Mouse (Mus musculus) thymus, postnatal 14 days (tissue): ENCODE results near the gene Nrxn1.

Experiments
- DNase-seq: peaks from one replicate; pipeline ENCODE4 v3.0.0; 2021

Nrxn1 gene

DNA sequence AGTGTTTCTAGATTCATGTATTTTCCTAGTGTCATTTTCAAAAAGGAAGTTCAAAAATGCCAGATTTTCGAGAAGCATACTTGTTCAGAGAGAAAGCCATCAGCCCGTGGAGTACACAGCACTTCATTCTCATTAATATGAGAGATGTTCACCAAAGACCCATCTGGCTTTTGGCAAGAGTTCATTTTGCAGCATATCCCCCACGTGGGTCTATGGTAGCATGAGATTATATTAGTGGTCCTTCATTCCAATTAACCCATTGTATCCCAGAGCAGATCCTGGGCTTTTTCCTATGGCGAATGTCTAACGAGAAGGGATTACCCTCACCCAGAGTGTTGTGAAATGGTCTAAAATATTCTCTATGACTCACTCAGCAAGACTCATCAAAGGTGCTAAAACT is 1032.0 kb downstream of the Nrxn1 start:
- DNase-seq = no peak

GRCm38 (mm10) chr17:90060168-90060567 is 1032.7 kb downstream of the Nrxn1 start:
- DNase-seq = no peak

GRCm38 (mm10) chr17:90059320-90060111 is 1033.4 kb downstream of the Nrxn1 start:
- no peak for DNase-seq

DNA sequence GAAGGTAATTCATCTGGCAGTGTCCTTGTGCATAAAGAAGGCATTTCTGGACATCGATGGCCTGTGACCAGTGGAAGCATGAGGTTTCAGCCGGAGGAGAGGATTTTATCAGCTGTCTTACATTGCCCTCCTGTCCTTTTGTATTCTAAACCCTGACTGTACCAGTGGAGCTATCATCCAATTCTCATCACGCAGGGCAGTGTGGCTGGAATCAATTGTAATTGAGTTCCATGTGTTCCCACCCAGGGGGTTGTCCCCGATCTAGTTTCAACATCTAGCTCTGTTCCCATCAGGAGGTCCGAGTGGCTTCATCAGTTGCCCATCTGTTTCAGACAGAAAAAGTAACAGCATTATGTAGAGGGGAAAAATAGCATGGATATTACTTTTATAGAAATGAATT is 1038.6 kb downstream of the Nrxn1 start:
- no peak for DNase-seq

GRCm38 (mm10) chr17:90039316-90039715 is 1053.6 kb downstream of the Nrxn1 start:
- no peak for DNase-seq

DNA sequence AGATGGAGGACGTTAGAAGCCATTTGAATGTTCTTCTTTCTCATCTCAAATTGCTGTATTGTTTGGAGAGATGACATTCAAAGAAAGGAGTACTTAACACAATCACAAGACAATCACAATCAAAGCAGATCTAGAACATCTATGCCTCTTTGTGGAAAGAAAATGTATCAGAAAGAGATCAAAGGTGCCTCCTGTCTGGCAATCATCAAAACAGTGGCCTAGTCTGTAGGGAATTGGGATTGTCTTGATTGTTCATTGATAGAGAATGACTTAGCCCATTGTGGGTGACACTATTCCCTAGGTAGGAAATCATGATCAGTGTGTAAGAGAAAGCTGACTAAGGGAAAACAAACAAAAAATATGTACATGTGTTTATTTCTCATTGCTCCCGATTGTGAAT is 1060.5 kb downstream of the Nrxn1 start:
- DNase-seq = no peak

DNA sequence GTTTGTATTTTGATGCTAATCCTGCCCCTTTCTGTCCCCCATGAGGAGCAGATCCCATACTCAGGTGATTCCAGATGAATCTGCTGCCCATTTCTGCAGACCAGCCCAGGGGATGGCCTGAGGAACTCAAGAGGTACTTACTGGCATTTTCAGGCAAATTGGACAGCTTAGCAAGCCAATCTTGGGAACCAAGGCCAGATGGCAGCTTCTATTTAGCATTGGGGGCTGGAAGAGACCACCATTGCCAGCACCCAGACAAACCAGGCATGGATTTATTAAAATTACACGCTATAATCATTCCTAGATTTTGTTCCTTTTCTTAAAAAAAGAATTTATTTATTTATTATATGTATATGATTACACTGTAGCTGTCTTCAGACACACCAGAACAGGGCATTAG is 1076.2 kb downstream of the Nrxn1 start:
- no peak for DNase-seq

- DNase-seq = no peak
Measured at GRCm38 (mm10) chr17:90011761-90012160, 1081.1 kb downstream of the Nrxn1 start.

GRCm38 (mm10) chr17:90007438-90008109 is 1085.3 kb downstream of the Nrxn1 start:
- DNase-seq = no peak

DNA sequence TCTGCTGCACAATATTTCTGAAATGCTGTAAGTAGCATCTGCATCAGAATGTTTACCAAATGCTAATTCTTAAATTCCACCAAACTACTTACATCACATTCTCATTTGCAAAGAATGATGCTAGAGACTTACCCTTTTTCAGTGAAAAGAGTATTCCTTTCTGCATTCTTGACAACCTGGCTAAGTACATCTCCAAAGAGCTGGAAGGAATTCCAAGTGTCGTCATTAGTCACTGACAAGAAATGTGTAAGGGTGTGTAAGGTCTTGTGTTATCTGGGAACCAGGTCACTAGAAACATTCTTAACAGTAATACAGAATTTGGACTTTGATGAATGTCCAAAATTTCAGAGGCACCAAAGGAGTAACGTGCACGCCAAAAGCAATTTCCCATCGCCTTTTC is 1102.2 kb downstream of the Nrxn1 start:
- no peak for DNase-seq
